Mouse (Mus musculus): ENCODE measurements around the gene Ugt1a2.

Gene Ugt1a2

DNA sequence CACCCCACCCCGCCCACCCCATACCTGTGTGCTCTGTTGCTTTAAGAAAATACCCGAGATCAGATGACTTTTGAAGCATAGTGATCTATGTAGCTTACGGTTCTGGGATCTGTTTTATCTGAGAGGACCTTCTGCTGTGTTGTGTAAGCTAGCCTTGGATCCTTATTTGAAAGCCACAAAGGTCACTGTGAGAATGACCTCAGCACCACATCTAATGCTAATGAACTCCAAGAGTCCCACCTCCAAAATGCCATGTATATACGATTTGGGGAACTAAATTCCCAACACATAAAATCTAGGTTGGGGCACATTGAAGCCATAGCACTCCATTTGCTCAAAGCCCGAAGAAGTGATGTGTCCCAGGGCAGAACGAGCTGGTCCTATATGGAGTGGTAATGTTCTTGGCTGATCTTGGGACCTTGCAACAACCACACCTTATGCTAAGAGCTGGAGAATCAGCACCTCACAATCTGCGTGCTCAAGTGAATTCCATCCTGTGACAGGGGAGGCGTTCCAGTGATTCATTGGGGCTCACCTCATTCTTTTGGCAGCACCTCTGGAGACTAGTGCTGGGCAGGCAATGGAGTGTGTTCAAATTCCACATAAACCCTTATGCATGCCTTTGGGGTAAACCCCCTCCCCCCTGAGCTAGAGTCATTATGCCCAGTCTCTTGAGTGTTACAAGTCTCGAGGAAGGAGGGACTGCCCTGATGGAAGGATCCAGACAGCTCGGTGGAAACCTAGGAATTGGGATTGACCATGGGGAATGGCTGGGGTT, 56.7 kb downstream of the Ugt1a2 start:
- in situ Hi-C loops (cut with MseI, MboI) = no loop called here

DNA sequence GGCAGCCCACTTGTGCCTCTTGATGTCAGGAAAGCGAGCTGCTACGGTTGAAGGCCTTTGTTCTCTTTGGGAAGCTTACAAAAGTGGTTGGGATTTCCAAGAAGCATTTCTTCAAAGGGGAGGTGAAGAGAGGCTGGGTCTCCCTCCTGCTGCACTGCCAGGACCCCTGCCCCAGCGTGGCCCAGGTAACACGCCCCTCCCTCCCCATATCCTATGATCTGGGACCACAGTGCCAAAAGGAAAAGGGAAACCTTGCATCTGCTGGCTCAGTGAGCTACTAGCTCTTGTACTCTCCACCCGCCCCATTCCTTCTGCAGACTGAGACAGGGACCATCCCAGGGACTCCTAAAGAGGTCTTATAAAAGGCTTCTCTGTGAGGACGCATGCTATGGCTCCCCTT, 57.3 kb downstream of the Ugt1a2 start:
- in situ Hi-C loops (cut with MseI, MboI) = no loop called here

DNA sequence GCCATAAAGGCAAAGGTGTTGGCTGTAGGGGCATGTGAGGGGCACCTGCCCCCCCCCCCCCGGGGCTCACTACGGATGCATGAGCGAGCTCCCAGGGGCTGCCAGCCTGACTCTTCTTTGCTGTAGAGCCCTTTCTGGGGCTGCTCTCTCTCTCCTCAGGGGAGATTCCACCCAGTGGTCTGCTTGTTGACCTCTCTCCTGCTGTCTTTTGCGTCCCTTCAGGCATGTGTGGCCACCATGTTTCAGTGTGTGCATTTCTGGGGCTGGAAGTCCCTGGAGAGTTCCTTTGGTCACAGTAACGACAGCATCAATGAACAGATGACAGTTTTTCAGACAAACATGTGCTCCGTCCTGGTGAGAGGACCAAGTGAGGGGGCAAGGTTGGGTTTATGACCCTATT, 58.0 kb downstream of the Ugt1a2 start:
- in situ Hi-C loops (cut with MseI, MboI) = no loop called here

DNA sequence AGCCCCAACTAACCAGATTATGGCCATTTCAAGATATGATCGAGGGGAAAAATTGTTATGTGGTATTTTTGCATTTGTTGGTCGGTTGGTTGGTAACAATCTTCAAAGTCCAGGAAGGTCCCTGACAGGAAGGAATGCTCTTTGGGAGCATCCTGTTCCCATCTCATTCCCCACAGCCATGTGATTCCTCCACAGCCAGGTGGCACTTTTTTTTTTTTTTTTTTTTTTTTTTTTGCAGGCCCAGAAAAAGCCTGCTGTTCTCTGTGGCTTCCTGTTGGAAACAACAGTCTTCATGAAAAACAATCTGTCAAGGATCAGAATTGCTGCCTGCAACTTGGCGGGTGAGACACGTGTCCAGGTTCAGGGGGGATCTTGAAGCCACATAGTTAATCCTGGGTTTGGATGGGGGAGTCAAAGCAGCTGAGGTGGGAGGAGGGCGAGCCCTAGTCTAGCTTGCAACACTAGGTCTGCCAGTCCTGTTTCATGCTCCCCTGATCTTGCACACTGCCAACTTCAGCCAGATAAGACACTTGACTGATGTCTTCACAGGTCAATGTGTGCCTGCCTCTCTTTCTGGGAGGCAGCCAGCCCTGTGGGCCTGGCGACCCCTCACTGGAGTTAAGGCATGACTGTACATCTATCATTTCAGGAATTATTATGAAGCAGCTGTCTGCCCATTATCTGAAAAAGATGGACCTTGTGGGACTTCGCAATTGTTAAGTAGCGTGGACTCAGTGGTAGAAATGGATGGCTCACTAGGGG, 58.7 kb downstream of the Ugt1a2 start:
- in situ Hi-C loops (cut with MseI, MboI) = no loop called here

DNA sequence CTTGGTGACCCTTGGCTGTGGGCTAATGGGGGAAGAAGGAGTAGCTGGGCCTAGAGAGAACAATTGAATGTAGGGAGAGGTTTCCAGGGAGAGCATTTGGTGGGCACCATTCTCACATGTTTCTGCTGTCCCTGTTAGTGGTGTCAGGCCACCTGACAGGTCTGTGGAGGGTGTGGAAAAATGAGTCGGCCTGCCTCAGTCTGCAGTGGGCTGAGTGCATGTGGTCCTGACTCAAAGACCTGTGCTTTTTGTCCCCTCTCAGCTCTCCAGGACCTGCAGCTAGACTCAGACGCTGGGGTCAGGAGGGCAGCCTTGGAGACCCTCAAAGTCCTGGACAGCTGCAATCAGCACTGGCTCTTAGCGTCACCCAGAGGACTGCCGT, 59.2 kb downstream of the Ugt1a2 start:
- in situ Hi-C loops (cut with MseI, MboI) = no loop called here

DNA sequence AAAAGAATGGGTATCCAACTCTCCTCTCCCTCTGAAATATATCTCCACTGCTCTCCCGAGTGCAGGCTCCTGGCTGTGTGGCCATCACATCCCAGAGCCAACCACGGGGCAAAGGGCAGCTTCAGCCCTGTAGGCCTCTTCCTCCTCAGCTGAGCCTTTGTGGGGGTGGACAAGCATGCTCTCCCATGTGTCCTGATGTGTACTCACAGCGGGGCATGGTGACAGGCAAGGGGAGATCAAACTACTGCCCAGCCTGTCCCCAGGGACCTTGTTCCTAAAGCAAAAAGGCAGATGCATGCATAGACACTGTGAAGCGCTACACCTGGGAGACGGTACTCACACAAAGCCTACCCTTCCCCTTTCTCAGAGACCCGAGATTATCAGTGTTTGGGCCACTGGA, 59.7 kb downstream of the Ugt1a2 start:
- in situ Hi-C loops (cut with MseI, MboI) = no loop called here

DNA sequence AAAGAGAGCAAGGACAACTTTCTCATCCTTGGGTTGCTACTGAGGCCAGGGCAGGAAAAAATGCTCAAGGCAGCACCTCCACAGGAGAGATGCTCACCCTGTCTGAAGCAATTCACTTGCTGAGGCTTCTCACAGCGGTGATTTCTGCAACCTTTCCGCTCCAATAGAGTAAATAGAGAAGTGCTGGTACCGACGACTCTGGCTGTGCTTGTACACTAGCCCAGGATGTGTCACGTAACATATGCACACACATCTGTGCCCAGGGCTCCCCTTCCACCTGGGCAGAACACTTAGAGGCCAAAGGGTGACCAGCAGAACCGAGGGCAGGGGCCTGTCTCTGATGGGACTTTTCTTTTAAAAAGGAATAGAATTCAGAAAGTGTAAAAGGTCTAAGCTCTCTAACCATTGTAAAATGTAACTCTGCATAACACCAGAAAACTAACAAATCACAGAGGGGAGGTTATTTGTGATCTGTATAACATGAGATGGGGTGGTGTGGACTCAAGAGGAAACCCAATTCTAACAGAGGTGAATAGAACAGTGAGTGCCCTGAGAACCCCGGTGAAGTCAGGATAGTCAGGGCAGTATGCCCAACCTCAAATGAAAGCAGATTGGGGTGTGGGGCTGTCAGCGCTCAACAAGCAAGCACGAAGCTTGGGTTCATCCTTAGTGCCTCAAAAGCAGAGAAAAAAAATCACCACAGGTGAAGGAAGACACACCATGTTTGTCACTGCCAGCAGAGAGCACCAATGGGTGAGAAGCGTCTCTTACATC, 60.4 kb downstream of the Ugt1a2 start:
- in situ Hi-C loops (cut with MseI, MboI) = no loop called here

DNA sequence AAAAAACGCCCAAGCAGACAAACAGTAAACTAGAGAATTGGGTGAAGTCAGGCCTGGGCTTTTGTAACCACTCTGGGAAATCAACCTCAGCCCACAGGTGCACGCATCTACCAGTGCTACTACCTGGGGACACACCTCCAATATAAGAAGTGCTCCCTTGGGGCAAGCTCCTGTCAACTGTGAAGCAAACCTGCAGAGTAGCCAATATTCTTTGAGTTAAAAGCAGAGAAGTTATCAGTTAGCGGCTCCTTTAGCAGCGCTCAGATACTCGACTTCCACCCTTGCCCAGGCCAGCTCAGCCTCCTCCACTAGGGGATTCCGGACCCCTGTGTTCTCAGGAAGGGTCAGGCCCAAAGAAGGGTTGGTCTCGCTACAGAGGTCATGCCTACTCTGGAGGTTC, 61.3 kb downstream of the Ugt1a2 start:
- in situ Hi-C loops (cut with MseI, MboI) = no loop called here

DNA sequence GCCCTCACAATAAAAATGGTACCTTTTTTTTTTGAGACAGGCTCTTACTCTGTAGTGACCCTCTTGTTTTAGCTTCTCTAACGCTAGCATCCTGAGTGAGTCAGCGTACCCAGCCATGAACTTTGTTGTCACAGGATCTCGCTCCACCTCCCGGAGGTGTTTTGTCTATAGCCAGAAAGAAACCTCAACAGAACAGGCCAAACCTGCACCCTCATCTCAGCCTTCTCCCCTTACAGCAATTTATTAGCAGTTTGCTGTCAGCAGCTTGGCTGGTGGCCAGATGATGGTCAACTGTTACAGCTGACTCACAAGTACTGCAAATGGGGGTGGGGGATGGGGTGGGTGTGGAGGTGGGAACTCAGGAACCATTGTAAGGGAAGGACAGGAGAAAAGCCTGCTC, 61.9 kb downstream of the Ugt1a2 start:
- in situ Hi-C loops (cut with MseI, MboI) = no loop called here

DNA sequence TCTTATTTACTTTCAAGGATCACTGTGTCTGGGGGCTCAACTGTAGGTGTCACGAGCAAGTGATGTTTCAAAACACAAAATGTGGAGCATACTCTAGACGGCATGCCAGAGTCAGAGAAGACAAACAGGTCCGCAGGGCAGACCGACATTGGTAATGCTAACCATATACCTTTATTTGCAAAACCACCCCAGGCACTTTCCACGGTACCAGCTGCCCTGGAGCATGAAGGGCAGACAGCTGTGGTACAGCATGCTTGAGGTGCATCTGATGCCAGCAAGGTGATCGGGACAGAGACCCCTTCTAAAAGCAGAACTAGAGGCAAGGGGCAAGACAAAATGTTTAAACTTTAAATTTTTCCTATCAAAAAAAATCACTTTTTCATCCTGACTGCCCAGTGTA, 62.6 kb downstream of the Ugt1a2 start:
- in situ Hi-C loops (cut with MseI, MboI) = no loop called here

DNA sequence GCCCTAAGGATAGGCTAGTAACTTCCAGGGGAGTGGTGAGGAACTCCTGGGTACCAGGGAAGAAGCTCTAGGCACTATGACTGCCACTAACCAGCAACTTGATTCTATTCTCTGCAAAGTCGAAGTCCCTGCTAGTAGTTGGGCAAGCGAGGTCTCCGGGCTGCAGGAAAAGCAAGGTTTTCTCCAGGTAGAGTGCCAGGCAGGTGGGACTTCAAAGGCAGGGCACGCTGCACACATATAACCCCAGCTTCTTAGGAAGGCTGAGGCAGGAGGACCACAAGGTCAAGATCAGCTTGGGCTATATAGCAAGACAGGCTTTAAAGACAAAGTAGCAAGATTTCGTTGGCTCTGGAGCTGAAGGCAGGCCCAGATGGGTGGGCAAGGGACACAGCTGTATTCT, 63.4 kb downstream of the Ugt1a2 start:
- in situ Hi-C loops (cut with MseI, MboI) = no loop called here

DNA sequence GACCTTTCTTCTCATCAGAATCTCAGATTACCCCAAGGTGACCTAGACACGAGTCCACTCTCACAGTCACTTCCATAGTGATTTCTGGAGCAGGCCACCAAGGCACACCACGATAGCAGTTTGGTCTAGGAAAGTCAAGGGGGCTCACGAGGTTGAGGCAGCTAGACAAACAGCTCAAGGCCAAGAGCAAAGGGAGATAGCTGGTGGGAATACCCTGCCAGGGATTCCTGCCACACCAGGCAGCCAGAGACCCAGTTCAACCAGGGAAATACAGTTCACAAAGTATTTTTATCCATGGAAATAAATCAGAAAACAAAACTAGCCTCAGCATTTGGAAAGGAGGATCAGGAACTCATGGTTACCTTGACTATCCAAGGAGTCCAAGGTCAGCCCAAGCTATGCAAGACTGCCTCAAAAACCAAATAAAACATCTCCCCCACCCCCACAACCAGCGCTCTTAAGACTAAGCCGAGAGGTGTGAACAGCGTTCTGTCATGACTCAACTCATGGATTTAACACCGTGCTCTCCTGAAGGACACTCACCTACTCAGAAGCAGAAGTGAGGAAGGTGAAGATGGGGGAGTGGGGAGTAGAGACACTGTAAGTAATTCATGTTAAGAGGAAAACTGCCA, 64.0 kb downstream of the Ugt1a2 start:
- in situ Hi-C loops (cut with MseI, MboI) = no loop called here

DNA sequence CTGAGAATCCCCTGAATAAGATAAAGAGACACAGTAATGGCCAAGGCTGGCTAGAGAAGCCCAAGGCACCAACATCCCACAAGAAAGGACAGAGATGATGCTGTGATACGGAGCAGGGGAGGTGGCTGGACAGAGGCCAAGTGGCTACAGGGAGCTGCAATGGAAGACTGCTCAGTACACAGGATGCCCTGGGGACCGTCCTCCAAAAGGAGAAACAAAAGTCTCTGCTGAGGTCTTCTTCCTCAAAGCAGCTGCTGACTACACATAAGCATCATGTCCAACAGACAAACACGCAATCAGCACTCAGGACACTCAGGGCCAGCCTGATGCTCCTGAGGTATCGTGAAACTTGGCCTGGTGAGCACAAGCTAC, 64.5 kb downstream of the Ugt1a2 start:
- in situ Hi-C loops (cut with MseI, MboI) = no loop called here

DNA sequence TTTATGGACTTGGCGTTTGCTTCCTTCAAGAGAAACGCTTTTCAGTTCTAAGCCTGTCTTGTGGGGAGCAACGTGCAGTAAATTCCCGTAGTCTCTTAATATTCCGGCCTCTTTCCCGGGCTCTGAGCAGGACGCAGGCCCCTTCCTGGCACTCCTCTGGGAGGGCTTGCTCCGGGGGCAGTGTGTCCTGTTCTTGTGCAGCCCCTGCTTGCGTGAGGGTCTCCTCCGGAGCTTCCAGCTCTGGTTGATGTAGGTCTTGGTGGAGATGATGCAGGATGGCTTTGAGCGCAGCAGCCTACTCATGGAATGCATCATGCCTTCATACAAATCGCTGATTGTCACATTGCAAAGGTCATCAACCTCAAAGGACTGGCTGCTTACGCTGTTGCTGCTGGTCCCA, 65.7 kb downstream of the Ugt1a2 start:
- in situ Hi-C loops (cut with MseI, MboI) = no loop called here

DNA sequence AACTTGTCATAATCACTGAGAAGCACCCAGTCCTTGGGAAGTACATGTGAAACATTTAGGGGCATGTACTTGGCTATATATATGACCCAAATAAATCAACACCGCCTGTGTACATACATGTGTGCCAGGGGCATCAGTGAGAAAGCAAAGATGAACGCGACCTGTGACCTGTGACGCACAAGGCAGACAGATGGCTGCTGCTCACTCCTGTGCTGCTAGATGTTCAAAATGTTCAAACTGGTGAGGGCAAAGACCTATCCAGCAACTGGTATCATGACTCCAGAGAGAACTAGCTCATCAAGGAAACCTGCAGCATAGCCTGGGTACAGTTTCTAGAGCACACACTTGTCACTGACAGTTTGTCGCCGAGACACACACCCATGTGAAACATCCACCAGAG, 67.1 kb downstream of the Ugt1a2 start:
- in situ Hi-C loops (cut with MseI, MboI) = no loop called here

DNA sequence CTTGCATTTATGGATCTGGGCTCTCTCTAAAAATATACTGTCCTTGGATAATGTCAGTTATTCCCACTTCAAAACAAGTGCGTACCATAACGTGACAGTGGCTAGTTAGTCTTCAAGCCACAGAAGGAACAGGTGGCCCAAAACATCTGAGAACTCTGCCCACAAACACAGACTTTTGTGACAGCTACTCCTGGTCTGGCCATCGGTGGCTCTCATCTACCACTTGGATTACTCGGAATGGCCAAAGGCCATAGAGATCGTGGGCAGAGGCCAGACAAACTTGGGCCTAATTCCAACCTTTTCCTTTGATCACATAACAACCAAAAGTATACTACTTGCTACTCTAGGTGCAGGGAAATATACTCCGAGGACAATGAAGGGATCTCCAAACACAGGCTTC, 67.7 kb downstream of the Ugt1a2 start:
- in situ Hi-C loops (cut with MseI, MboI) = no loop called here
